Mouse (Mus musculus) frontal cortex, postnatal 25 days (tissue): ENCODE results near the gene Anks1b.
A peak's percentile ranks its signal among the peaks of the same experiment; 100 is the strongest.

Experiments used
- DNase-seq, 2 experiments: peaks; one replicate each; pipeline ENCODE4 v3.0.0; 2022; ENCODE audit warnings: low spot score in 2 of 2

Anks1b gene

DNA sequence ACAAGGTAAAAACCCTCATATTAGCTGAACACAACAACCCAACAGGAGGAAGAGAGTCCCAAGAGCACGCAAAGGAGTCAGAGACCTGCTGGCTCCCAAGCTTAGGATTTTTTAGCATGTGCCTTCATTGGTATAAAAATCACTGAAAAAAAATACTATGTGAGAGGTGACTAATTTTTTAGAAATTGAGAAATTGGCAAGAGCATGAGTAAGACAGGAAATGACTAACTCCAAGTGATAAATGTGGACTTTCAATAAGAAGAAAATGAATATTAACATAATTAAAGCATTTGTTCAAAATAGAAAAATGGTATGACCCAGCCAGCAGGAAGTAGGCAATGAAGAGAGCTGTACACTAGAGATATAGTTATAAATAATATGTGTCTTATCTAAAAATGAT lies 271.1 kb downstream of the Anks1b start:
- no peak for DNase-seq

DNA sequence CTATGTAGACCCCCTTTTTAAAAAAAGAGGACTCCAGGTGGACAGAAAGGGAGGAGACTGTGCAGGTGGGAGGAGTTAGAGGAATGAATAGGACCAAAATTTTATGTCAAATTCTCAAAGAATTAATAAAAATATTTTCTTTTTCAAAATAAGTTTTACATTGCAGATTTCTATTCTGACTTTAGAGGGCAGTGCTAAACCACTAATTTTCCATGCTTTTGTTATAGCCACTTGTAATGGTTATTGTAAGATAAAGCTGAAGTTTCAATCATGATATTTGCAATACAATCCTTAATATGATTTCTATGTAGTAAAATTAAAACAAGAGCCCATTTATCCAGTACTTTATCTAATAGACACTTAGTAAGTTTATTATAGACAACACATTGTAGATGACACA lies 278.2 kb downstream of the Anks1b start:
- DNase-seq: no peak

- no peak for DNase-seq
Observed at GRCm38 (mm10) chr10:90169941-90170580, 296.8 kb downstream of the Anks1b start.

DNA sequence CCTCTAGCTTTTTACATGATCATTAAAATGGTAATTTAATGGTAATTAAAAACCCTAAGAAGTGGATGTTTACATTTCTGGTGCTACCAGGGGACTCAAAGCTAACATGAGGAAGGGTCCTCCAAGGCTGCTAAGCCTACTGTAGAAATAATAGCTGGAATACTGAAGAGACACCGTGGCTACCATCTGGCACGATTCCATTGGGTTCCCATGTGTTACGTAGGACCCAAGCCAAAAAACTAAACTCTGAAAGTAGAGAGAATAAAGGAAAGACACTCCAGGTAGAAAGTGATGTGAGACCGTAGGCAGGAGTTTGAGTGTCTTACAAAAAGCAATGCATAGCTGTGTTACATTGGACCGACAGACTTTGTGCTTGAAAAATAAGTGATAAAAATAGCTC lies 317.1 kb downstream of the Anks1b start:
- no peak for DNase-seq

DNA sequence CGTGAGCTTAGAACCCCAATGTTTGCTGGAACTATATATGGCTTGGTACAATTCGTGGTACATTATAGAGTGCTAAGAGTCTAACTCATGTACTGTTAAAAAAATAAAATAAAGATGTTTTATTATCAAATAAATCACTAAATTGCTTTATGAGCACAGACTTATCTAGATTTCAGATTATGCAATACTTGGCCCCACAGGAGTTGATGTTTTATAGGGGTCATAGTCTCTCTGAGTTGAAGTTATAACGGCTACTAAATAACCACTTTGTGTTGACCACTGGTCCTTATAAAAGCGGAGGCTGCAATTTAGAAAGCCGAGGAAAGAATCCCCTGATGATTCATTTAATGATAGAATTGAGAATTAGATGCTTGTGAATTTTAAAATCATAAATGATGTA lies 323.6 kb downstream of the Anks1b start:
- DNase-seq: no peak

DNA sequence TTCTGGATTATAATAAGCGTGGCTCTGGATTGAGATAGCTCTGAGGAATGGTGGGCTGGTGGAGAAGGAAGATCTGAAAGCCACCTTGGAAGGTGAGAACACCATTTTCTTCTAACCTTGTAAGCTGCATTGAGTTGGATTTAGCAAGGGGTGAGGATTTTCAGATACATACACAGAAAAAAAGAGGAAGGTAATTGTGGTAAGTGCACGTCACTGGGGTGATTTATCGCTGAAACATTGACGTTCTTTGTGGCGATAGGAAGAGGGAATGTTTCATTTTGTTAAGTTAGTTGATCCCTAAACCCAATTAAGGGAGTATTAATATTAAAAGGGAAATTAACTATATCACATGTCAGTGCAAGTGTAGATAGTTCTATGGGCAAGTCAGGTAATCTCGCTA lies 336.7 kb downstream of the Anks1b start:
- no peak for DNase-seq

DNA sequence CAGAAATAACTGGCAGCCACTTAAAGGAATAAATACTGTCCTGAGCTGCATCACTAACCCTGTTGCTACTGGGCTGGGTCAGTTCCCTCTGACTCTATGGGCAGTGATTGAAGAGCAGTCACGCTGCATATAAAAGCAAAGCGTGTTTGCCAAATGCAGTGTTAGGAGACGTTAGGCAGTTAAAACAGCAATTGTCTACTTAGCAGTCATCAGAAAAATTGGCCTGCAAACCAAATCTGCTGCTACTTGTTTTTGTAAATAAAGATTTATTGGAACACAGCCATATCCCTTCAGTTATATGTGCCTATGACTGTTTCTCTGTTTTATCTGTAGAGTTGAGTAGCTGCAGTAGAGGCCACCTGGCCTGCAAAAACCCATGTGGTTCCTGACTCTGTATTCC lies 347.2 kb downstream of the Anks1b start:
- DNase-seq: no peak

DNA sequence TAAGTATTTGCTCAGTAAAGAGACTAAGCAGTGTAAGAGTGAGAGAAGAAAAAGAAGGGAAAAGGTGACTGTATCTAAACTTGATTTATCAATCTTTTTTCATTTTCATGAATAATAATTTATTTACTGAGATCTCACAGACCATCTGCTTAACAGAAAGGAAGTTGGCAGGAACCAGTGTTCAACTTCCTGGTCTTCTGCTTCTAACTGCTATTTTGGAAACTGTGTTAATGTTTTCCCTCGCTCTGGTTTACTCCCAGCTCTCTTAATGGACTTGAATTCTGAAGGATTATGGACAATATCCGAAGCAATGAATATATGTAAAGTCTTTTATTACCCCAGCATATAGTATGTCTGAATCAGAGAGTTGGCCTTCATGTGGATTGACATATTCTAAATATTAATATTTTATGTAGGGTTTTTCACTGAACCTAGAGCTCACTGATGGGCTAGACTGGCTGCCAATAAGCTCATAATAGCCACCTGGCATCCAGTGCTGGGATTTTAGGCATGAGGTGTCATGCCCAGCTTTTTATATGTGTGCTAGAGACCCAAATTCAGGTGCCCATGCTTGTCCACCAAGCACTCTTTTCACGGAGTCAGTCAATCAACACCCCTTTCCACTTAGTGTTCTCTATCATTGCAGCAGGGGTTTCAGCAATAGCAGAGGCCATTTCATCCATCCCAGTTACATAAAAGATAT lies 349.6 kb downstream of the Anks1b start:
- DNase-seq: no peak

DNA sequence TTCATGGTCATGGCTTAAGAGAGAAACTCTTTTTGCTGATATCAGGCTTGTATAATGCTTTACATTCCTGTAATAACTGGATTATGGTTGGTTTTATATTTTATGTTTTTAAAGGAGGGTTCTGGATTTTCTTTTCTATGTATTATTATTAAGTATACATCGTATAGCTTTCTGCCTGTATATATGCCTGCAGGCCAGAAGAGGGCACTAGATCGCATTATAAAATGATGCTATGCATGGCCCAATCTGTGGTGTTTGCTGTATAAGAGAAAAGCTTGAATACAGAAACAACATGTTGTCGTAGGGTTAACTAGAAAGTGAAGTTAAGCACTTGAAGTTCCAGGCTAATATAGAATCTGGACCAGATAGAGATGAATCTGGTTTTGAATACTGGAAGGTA lies 362.0 kb downstream of the Anks1b start:
- no peak for DNase-seq

DNA sequence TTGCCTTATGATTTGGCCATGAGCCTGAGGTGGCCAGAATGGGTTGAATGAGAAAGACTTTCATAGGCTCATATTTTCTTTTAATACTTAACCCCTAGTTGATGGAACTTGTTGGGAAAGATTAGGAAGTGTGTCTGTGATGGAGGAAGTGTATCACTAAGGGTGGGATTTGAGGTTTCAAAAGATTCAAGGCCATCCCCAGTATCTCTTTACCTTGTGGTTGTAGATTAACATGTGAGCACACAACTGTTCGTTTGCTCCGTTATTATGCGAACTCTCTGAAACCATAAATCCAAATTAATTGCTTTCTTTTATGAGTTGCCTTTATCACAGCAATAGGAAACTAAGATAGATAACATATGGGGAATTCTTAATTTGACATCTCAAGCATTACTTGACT lies 364.0 kb downstream of the Anks1b start:
- no peak for DNase-seq

- no peak for DNase-seq
Observed at GRCm38 (mm10) chr10:90258944-90259714, 385.8 kb downstream of the Anks1b start.

GRCm38 (mm10) chr10:90271321-90271720 lies 398.0 kb downstream of the Anks1b start:
- DNase-seq: no peak

DNA sequence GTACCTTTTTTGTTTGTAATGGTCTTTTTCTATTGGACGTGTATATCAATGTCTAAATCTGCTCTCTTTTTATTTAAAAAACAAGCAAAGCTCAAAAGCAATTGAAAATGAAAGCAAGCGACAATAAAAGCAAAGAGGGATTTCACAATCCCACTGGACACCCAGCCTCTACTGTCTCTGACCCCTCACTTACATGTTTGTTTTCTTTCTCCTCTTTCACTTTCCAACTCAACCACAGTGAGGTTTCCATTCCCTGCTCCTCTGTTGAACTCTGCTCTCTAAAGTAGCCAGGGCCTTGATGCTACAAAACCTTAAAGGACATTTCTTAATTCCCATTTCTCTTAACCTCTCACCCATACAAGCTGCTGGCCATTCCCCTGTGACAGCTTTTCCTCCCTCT lies 400.0 kb downstream of the Anks1b start:
- no peak for DNase-seq

DNA sequence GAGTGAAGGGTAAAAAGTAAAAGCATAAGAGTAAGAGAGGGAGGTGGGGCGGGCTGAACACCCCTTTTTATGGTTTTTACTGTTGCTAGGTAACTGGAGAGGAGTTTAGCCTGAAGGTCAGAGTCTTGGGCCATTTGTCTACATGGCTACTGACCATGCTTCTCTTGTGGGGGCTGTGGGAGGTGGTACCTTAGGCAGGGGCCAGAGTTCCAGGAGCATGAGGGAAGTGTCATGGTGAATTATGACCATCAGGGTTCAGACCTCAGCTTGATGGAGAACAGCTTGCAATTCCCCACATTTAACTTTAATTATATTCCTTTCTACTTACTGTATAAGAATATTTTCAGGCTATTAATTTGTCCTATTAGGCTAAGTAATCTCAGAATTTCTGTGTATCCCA lies 413.3 kb downstream of the Anks1b start:
- no peak for DNase-seq

DNA sequence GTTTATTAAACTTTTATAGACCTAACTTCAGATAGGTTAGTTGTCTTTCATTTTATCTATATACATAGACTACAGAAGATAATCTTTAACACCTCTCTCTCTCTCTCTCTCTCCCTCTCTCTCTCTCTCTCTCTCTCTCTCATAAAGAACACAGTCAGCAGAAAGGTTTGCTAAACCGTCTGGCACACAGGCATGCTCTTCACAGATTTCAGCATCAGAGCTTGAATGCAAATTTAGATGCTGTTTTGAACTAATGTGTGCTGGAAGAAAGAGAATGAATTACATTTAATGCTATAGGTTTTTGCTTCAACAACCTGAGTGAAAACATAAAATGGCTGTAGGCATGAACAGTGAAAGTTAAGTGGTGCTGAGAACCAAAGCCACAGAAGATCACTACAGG lies 429.9 kb downstream of the Anks1b start:
- DNase-seq: no peak

GRCm38 (mm10) chr10:90306156-90306555 lies 432.8 kb downstream of the Anks1b start:
- no peak for DNase-seq

DNA sequence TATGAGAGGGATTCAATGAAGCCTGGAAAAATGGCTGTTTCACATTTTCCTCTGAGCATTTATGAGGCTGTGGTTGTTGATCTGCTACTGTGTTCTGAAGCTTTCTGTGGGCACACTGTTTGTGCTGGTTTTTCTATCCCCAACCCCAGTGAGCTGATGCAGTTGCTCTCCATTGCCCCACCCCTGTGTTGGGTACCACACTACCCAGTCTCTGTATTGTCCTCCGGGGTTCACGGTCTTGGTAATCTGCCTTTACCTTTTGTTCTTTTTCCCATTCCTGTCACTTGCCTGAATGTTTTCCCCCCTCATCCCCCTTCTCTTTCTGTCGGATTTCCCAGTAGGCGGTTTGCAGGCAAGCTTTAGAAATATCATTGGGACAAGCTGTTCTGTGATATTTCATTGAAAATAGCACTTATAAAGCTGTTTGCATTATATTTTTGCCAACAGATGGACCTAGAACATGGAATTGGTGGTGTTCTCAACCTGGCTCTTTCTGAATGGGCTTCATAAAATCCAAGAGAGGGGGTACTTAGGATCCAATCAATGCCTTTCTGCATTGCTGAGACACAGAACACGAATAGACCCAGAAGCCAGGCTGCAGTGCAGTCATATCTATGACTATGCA lies 434.7 kb downstream of the Anks1b start:
- peak in 1 of 2 experiments; percentile 7 for DNase-seq

GRCm38 (mm10) chr10:90329781-90330180 lies 456.5 kb downstream of the Anks1b start:
- DNase-seq: no peak

GRCm38 (mm10) chr10:90345394-90345793 lies 472.1 kb downstream of the Anks1b start:
- DNase-seq: peak in 1 of 2 experiments; percentile 10

- no peak for DNase-seq
Observed at GRCm38 (mm10) chr10:90356258-90356657, 482.9 kb downstream of the Anks1b start.

DNA sequence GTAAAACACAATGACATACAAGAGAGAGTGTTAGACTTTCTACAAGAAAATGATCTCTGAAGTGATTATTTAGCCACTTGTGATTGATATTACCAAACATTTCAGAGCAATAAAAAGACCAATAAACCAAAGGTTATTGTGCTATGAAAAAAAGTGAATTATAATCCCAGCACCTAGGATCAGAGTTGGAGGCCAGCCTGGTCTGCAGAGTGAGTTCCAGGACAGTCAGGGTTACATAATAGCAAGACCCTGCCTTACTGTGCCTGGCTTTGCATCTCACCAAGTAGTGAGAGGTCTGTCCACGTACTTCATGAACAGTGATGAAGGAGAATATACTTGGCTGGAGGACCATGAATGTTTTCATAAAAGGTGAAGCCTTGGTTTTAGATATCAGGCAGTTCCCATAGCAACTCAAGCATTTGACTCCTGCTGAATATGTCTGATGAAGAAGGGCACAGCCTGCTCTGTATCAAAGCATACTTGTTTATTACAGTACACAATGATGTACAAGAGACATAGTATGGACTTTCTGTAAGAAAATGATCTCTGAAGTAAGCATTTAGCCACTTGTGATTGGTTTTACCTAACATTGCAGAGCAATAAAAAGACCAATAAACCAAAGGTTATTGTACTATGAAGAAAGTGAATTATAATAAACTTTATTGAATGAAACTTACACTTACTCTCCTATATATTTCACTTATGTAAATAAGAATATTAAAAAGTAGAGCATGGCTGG lies 484.0 kb downstream of the Anks1b start:
- no peak for DNase-seq

- DNase-seq: no peak
Observed at GRCm38 (mm10) chr10:90369015-90369414, 495.7 kb downstream of the Anks1b start.
